Mouse (Mus musculus): ENCODE data around the gene Tnnt3. TPM values are rescaled to one million over a fixed set of nuclear protein-coding genes. Genes with fewer than 3 reads are reported as not detected.

Gene Tnnt3
- polyA plus RNA-seq, 1 experiment: 1.1 TPM

DNA sequence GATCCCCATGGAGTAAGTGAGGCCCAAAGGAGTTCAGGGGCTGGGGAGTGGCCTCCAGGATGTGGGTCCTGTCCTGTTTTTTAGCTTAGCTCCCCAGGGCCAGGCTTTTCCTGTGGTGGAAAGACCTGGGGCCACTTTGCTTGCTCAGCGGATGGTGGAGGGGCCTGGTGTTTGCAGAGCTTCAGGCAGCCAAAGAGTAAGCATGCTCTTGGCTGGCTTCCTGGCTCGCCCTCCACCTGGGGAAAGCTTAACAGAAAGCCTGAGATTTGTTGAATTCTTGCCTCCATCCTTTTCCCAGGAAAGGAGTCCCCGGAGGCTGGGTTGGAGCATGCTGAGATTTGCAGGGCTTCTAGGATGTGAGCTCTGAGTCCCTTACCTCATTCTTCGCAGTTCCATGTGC lies 36.5 kb downstream of the Tnnt3 start:
- no peak for DNase-seq (ENCODE audit: low read depth, low spot score)
- WGBS: 66% methylated on average over 4 of the region's 4 CpGs

GRCm38 (mm10) chr7:142535832-142536231 lies 37.2 kb downstream of the Tnnt3 start:
- DNase-seq (ENCODE audit: low read depth, low spot score): no peak
- 64% methylated on average over 5 of the region's 5 CpGs for WGBS

DNA sequence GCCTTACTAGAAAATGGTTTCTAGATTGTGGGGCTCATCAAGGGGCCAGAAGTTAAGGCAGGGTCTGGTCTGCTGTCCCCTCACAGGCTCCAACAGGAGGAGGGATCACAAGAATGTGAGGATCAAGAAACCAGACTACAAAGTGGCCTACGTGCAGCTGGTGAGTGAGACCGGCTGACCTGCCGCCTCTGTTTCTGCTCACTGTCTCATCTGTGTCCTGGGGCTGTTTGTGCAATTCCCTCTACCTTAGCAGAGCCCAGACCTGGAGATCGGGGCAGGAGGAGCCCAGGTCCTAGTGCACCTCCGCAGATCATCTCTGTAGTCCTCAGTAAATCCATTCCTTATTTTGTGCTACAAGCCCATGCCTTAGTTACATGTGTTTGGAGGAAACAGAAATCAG lies 38.5 kb downstream of the Tnnt3 start:
- no peak for DNase-seq (ENCODE audit: low read depth, low spot score)
- WGBS: 84% methylated on average over 5 of the region's 5 CpGs

DNA sequence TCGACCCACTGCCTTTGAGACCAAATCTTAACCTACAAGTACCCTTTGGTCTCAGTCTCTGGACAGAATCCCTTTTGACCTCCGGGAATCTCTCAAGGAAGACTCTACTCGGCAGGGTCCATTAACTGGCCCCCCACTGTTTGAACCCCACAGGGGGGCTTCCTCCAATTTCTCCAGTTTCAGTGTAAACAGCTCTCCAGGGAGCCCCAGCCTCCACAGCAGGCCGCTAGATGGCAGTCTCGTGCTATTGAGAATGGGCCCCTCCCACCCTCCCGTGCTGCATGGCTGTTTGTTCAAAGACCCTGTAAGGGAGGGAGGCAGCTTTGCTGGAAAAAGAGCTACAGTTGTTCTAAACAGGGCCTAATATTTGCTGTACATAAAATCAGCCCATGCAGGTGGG lies 39.2 kb downstream of the Tnnt3 start:
- peak; percentile 13 for DNase-seq (ENCODE audit: low read depth, low spot score)
- WGBS: 21% methylated on average over 6 of the region's 6 CpGs

DNA sequence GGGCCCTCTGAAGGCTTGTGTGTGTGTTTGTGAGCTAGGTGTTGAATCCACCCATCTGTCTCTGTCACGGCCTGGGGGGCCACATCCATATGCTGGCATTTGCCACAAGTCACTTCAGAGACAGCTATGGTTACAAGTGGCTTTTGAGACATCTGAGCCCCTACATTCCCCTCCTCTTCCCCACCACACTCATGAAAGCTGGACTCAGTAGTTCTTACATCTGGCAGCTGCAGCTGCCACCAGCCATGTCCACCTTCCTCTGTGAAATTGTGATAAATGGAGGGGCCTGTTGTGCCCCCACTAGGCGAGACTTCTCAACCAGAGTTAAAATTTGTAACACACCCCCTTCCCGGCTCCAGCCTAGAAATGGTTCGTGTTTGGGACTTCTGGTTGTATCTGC lies 39.7 kb downstream of the Tnnt3 start:
- DNase-seq (ENCODE audit: low read depth, low spot score): no peak
- WGBS: 74% methylated on average over 4 of the region's 4 CpGs

DNA sequence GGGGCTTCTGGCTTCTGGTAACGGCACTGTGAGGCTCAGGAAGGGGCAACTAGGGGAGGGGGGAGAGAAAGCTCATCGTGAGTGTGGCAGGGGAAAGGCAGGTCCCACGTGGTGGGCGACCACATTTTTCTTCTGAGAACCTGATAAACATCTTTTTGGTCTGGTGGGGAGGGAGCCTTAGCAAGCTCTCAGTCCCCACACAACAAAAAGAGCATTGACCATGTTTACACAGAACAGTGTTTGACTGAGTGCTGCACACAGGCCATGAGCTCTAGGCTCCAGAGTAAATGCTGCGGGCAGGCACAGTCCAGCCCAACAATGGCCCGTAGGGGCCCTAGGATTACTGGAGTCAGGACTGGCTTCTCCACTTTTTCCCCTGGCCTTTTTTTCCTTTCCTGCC lies 40.1 kb downstream of the Tnnt3 start:
- no peak for DNase-seq (ENCODE audit: low read depth, low spot score)
- WGBS: 75% methylated on average over 6 of the region's 6 CpGs

GRCm38 (mm10) chr7:142539828-142540227 lies 41.2 kb downstream of the Tnnt3 start:
- 81% methylated on average over 8 of the region's 8 CpGs for WGBS
- DNase-seq (ENCODE audit: low read depth, low spot score): no peak

- DNase-seq (ENCODE audit: low read depth, low spot score): no peak
- 78% methylated on average over 11 of the region's 11 CpGs for WGBS
Measured at GRCm38 (mm10) chr7:142542771-142543303, 44.2 kb downstream of the Tnnt3 start.

- no peak for DNase-seq (ENCODE audit: low read depth, low spot score)
- 82% methylated on average over 7 of the region's 7 CpGs for whole genome bisulfite sequencing
Measured at GRCm38 (mm10) chr7:142545967-142546366, 47.3 kb downstream of the Tnnt3 start.

DNA sequence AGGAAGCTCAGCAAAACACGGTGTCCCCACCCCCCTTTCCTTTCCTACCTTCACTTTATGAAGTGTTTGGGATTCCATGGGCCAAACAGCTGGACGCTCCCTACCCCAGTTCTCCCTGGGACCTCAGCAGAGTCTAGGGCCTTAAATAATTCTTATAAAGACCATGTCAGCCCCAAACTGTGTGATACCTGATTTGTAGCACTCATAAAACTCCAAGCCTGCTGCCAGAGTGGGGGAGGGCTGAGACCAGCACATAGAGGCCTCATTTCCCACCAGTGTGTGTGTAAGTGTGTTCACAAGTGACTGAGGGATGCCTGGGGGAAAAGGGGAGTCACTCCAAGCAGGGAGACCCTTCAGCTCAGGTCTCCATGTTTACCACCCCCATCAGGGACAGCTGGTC lies 49.2 kb downstream of the Tnnt3 start:
- 52% methylated on average over 2 of the region's 2 CpGs for WGBS
- DNase-seq (ENCODE audit: low read depth, low spot score): no peak

- 90% methylated on average over 6 of the region's 6 CpGs for WGBS
- no peak for DNase-seq (ENCODE audit: low read depth, low spot score)
Measured at GRCm38 (mm10) chr7:142548706-142549105, 50.1 kb downstream of the Tnnt3 start.

DNA sequence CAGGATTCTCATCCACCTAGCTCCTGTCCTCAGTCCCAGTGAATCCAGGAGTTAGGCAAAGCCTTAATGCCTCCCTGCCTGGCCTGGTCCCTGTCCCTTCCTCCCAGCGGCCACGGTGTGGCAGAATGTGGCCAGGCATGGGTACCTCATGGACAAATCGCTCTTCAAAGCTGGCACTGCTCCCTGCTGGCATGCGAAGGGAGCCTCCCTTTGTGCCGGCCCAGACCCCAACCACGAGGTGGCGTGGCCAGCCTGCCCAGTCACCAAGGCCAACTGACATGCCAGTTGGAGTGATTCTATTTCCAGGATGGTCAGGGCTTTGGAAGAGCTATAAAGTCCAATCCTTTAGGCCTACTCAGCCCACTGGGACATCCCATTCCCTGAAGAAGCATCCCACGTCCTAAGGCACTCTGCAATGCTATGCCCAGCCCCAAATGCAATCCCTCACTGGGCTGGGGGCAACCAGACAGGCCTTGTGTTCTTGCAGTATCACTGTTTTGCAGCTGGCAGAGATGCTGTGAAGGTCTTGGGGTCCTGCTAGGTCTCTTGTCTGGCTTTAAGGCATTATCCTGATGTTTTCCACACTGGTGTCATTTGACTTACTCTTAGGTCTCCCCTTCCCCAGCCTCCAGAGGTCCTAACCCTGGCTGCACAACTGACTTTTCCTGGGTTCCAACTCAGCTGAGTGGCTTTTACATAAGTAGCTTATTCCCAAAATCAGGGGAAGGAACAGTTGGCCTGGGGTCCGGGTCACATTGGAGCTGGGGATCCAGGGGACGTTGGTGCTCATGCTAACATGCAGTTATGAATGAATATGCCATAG lies 51.5 kb downstream of the Tnnt3 start:
- DNase-seq (ENCODE audit: low read depth, low spot score): no peak
- 79% methylated on average over 10 of the region's 10 CpGs for WGBS

- DNase-seq (ENCODE audit: low read depth, low spot score): no peak
- 82% methylated on average over 14 of the region's 14 CpGs for WGBS
Measured at GRCm38 (mm10) chr7:142550935-142551373, 52.3 kb downstream of the Tnnt3 start.

DNA sequence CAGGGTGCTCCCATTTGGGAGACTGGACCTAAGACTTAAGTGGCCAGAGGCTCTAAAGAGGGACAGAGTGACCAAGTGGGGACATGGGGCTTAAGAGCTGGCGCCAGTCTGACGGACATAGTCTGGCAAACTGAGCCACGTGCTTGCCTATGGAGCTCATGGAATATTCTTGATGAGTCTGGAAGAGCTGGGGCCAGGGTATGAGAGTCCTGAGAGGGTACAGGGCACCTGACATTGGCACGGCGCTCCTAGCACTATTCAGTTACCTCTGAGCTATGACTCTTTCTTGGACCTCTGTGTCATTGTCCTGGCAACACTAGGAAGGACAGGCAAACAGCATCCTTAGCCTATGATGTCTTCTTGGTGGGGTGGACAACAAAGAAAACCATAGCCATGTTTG lies 53.1 kb downstream of the Tnnt3 start:
- no peak for DNase-seq (ENCODE audit: low read depth, low spot score)
- 90% methylated on average over 5 of the region's 5 CpGs for WGBS

- no peak for DNase-seq (ENCODE audit: low read depth, low spot score)
- 66% methylated on average over 13 of the region's 13 CpGs for WGBS
Measured at GRCm38 (mm10) chr7:142552591-142553416, 54.2 kb downstream of the Tnnt3 start.

DNA sequence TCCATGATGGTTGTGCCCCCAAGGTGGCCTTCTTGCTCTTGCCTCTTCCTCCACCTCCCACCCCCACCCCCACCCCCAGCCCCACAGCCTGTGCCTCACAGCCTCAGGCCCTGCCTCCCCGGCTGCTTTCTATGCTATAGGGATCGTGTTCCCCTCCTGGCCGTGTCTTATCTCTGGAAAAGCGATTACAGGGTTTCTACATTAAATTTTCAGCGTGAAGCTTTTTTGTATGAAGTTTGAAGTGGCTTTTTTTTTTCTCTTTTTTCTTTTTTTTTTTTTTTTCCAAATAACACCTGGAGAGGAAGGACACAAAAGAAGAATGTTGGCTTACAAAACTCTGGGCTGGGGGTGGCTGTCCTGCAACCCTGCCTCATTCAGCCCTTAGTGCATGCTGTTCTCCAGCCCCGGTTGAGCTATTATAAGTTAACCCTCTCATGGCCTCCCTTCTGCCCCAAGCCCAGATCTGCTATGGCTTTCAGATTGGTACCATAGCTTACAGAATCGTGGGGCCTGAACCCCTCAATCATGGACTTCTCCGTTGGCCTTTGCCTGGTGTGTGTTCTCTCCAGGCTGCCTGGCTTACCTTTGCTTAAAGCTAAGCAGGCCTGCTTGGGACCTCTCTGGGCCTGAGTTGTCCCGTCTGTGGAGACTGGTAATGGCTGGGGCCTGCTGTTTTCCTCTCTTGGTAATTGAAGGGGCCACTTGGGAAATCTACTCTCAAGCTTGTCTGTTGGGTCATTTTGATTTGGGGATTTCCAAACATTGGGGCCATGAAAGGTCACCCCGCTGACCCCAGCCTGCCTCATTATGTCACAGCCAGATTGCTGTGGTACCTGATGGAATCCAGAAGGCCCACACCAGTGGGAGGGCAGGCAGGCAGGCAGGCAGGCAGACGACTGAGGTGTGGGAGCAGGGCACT lies 55.0 kb downstream of the Tnnt3 start:
- DNase-seq (ENCODE audit: low read depth, low spot score): no peak
- 62% methylated on average over 11 of the region's 11 CpGs for WGBS

- 14% methylated on average over 1 of the region's 1 CpGs for WGBS
- DNase-seq (ENCODE audit: low read depth, low spot score): no peak
Measured at GRCm38 (mm10) chr7:142554625-142555024, 56.0 kb downstream of the Tnnt3 start.

DNA sequence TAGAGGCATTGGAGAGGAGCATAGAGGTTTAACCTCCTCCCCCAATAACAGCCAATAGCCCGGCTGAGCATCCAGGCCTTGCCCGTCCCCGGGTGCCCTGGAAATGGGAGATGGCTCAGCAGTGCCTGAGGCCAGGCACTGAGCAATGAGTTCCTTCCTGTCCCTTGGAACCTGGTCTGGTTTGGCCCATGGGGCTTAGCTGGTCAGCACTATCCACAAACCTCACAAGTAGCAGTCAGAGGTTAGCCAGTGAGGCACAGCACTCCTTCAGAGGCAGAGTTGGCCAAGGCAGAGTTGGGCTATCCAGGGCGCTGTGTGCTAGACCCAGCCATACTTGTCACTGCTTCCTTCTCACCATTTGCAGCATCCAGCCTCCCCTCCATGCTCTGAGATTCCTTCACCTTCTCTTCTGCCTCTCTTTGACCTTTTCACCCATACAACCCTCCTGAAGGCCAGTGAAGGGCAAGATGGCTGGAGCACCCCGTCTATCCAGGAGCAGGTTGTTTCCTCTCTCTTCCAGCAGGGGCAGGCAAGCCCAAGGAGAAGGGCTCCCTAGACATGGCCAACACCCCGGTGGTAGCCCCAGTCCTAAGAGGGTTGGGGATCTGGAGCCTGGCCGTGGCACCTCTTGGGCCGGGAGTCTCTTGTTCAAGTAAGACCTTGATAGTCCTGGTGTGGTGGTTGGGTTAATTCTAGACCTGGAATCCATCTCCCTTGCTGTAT lies 56.9 kb downstream of the Tnnt3 start:
- no peak for DNase-seq (ENCODE audit: low read depth, low spot score)
- WGBS: 84% methylated on average over 8 of the region's 8 CpGs

DNA sequence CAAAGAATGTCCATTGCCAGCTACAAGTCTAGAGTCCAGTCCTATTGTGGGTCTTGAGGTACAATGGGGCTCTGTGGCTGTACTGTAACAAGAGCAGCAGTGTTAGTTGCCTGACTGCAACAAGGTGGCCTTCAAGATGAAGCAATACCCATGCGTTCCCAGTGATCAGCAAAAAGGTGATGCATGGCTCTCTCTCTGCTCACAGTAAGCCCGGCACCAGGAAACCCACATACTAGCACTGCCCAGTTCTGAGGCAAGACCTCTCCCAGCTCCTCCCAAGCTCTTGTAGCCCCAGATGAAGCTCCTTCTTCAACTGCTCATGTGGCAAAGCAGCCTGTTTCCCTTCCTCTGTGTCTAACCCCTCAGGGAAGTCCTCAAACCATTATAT lies 57.4 kb downstream of the Tnnt3 start:
- WGBS: 87% methylated on average over 2 of the region's 2 CpGs

More for the DNA sequence above, 57.4 kb downstream of the Tnnt3 start:
- DNase-seq (ENCODE audit: low read depth, low spot score): no peak

All from large intestine, adult 2 months (tissue).